Mouse (Mus musculus) E14TG2a.4 (cell line): Measurements from ENCODE around the gene Hbb-bs.
"Not testable (repeated sequence)": the region's sequence is repeated elsewhere in the genome, so short reads cannot be mapped to it uniquely, and the experiment has no call there.

Source experiments
- H3K27me3 ChIP-seq: 2 replicates; pipeline ENCODE4 v1.6.1; 2014; ENCODE audit warnings: low read length, control low read depth; ENCODE audit not compliant: insufficient read depth
- H3K36me3 ChIP-seq: 2 replicates; pipeline ENCODE4 v1.6.1; 2014; ENCODE audit warnings: low read length, control low read depth; ENCODE audit not compliant: insufficient read depth
- H3K4me1 ChIP-seq: replicated peaks from 2 replicates; pipeline ENCODE4 v1.6.1; 2014; ENCODE audit warnings: low read depth, low read length, control low read depth
- H3K4me3 ChIP-seq: replicated peaks from 2 replicates; pipeline ENCODE4 v1.5.1; 2014; ENCODE audit warnings: mild to moderate bottlenecking, low read length
- H3K9me3 ChIP-seq: 2 replicates; pipeline ENCODE4 v1.6.1; 2014; ENCODE audit warnings: low read length, control low read depth
- CTCF ChIP-seq: conservative IDR thresholded peaks from 2 replicates; pipeline ENCODE4 v1.5.1; 2014; ENCODE audit warnings: low read length
- NANOG ChIP-seq: IDR thresholded peaks from 2 replicates; pipeline ENCODE4 v1.6.1; 2014; ENCODE audit warnings: borderline replicate concordance, low read length, mixed read lengths
- POU5F1 ChIP-seq: IDR thresholded peaks from 2 replicates; pipeline ENCODE4 v1.6.1; 2014; ENCODE audit warnings: low read length, borderline replicate concordance

The Hbb-bs gene

GRCm38 (mm10) chr7:103824597-103824996 is 3.3 kb downstream of the Hbb-bs start:
- Histone ChIP-seq H3K4me1 (no peaks in the 10 kb centered on the region), H3K9me3 (no peaks in the 10 kb centered on the region), H3K4me3 (no peak overlapping the region), H3K36me3 (no peaks in the 10 kb centered on the region), H3K27me3 (no peaks in the 10 kb centered on the region)
- no peak for TF ChIP-seq CTCF
- TF ChIP-seq NANOG, result no peak
- TF ChIP-seq POU5F1, result no peak

GRCm38 (mm10) chr7:103815085-103815484 is 12.8 kb downstream of the Hbb-bs start:
- not testable (repeated sequence) for H3K9me3 ChIP-seq, H3K36me3 ChIP-seq, H3K4me1 ChIP-seq, H3K4me3 ChIP-seq, H3K27me3 ChIP-seq

GRCm38 (mm10) chr7:103813766-103814165 is 14.1 kb downstream of the Hbb-bs start, which contains the start of gene Hbb-bt:
Gene Hbb-bt (minus strand): TSS chr7:103813996.
- TF ChIP-seq POU5F1 (no peak), NANOG (no peak), CTCF (no peak)
- H3K27me3 ChIP-seq, result no peaks in the 10 kb centered on the region
- no peak within 1 kb of the TSS for H3K4me3 ChIP-seq
- H3K36me3 ChIP-seq, result no peaks in the 10 kb centered on the region
- H3K4me1 ChIP-seq, result no peaks in the 10 kb centered on the region
- no peaks in the 10 kb centered on the region for H3K9me3 ChIP-seq

- not testable (repeated sequence) for H3K9me3 ChIP-seq, H3K36me3 ChIP-seq, H3K27me3 ChIP-seq, H3K4me3 ChIP-seq, H3K4me1 ChIP-seq
Observed at GRCm38 (mm10) chr7:103813152-103813551, 14.7 kb downstream of the Hbb-bs start.

GRCm38 (mm10) chr7:103812174-103812573 is 15.7 kb downstream of the Hbb-bs start:
- no peaks in the 10 kb centered on the region for H3K36me3 ChIP-seq
- no peak overlapping the region for H3K4me3 ChIP-seq
- no peak for TF ChIP-seq POU5F1
- TF ChIP-seq NANOG, result no peak
- TF ChIP-seq CTCF, result no peak
- H3K9me3 ChIP-seq, result no peaks in the 10 kb centered on the region
- no peaks in the 10 kb centered on the region for H3K27me3 ChIP-seq
- no peaks in the 10 kb centered on the region for H3K4me1 ChIP-seq

GRCm38 (mm10) chr7:103811223-103811845 is 16.6 kb downstream of the Hbb-bs start:
- Histone ChIP-seq H3K36me3 (no peaks in the 10 kb centered on the region), H3K9me3 (no peaks in the 10 kb centered on the region), H3K4me3 (no peak overlapping the region), H3K27me3 (no peaks in the 10 kb centered on the region), H3K4me1 (no peaks in the 10 kb centered on the region)
- TF ChIP-seq NANOG, result no peak
- TF ChIP-seq CTCF, result no peak
- TF ChIP-seq POU5F1, result no peak

GRCm38 (mm10) chr7:103810746-103811145 is 17.1 kb downstream of the Hbb-bs start:
- Histone ChIP-seq H3K4me1 (no peaks in the 10 kb centered on the region), H3K27me3 (no peaks in the 10 kb centered on the region), H3K36me3 (no peaks in the 10 kb centered on the region), H3K9me3 (no peaks in the 10 kb centered on the region), H3K4me3 (no peak overlapping the region)
- TF ChIP-seq CTCF (no peak), NANOG (no peak), POU5F1 (no peak)

GRCm38 (mm10) chr7:103810296-103810695 is 17.6 kb downstream of the Hbb-bs start:
- Histone ChIP-seq H3K4me3 (no peak overlapping the region), H3K9me3 (no peaks in the 10 kb centered on the region), H3K36me3 (no peaks in the 10 kb centered on the region), H3K27me3 (no peaks in the 10 kb centered on the region), H3K4me1 (no peaks in the 10 kb centered on the region)
- TF ChIP-seq NANOG, result no peak
- TF ChIP-seq CTCF, result no peak
- no peak for TF ChIP-seq POU5F1

- H3K4me1 ChIP-seq, result no peaks in the 10 kb centered on the region
- H3K27me3 ChIP-seq, result no peaks in the 10 kb centered on the region
- no peak for TF ChIP-seq NANOG
- H3K4me3 ChIP-seq, result no peak overlapping the region
- no peaks in the 10 kb centered on the region for H3K9me3 ChIP-seq
- no peaks in the 10 kb centered on the region for H3K36me3 ChIP-seq
Observed at GRCm38 (mm10) chr7:103809801-103810155, 18.1 kb downstream of the Hbb-bs start.
